Mouse (Mus musculus) adrenal gland, adult 8-10 months (tissue): ENCODE measurements around the gene Atp7a. TPM values are rescaled to one million over a fixed set of nuclear protein-coding genes. Genes with fewer than 3 reads are reported as not detected.
"Not testable (repeated sequence)": the region's sequence is repeated elsewhere in the genome, so short reads cannot be mapped to it uniquely, and the experiment has no call there.

Experiments used
- DNase-seq: peaks from one replicate; pipeline ENCODE4 v3.0.0; 2022
- total RNA-seq, 4 experiments: library from RNA; stranded (reverse); gene quantifications; 2 replicates each; pipeline ENCODE4 v1.2.4; 2022

The Atp7a gene
- 10 to 100 TPM; 38.9 to 47.4 (median 44.8) TPM for total RNA-seq

- DNase-seq: peak; percentile 87
Measured at GRCm38 (mm10) chrX:106026418-106027342, at the start of gene Atp7a. Gene Atp7a (plus strand): TSS chrX:106027276.

- no peak for DNase-seq
Measured at GRCm38 (mm10) chrX:106001605-106002004, 25.5 kb upstream of the Atp7a start.

- no peak for DNase-seq
Measured at GRCm38 (mm10) chrX:106010762-106011161, 16.3 kb upstream of the Atp7a start.

- DNase-seq: peak; percentile 86
Measured at GRCm38 (mm10) chrX:106011465-106012159, 15.5 kb upstream of the Atp7a start, which contains the start of gene Magt1. Gene Magt1 (minus strand): TSS chrX:106011906.

GRCm38 (mm10) chrX:106012559-106012958 lies 14.5 kb upstream of the Atp7a start:
- no peak for DNase-seq

- DNase-seq: no peak
Measured at GRCm38 (mm10) chrX:106013217-106013616, 13.9 kb upstream of the Atp7a start.

GRCm38 (mm10) chrX:106014741-106015377 lies 12.2 kb upstream of the Atp7a start:
- DNase-seq: not testable (repeated sequence)

- peak; percentile 48 for DNase-seq
Measured at GRCm38 (mm10) chrX:106015571-106016322, 11.3 kb upstream of the Atp7a start, which contains the start of gene Cox7b. Gene Cox7b (plus strand): TSS chrX:106015700.

- no peak for DNase-seq
Measured at GRCm38 (mm10) chrX:106017102-106017501, 10.0 kb upstream of the Atp7a start.

- DNase-seq: no peak
Measured at GRCm38 (mm10) chrX:106017516-106017915, 9.6 kb upstream of the Atp7a start.

GRCm38 (mm10) chrX:106027343-106027674 lies 233 bp downstream of the Atp7a start:
- no peak for DNase-seq

- no peak for DNase-seq
Measured at GRCm38 (mm10) chrX:106030176-106030575, 3.1 kb downstream of the Atp7a start.

GRCm38 (mm10) chrX:106031124-106031523 lies 4.0 kb downstream of the Atp7a start:
- DNase-seq: no peak

- DNase-seq: no peak
Measured at GRCm38 (mm10) chrX:106035727-106036126, 8.7 kb downstream of the Atp7a start.

- DNase-seq: no peak
Measured at GRCm38 (mm10) chrX:106037185-106037752, 10.2 kb downstream of the Atp7a start.

- DNase-seq: no peak
Measured at GRCm38 (mm10) chrX:106043863-106044617, 17.0 kb downstream of the Atp7a start.

GRCm38 (mm10) chrX:106045455-106045854 lies 18.4 kb downstream of the Atp7a start:
- no peak for DNase-seq

- no peak for DNase-seq
Measured at GRCm38 (mm10) chrX:106045928-106046327, 18.9 kb downstream of the Atp7a start.

GRCm38 (mm10) chrX:106048191-106048590 lies 21.1 kb downstream of the Atp7a start:
- no peak for DNase-seq

- DNase-seq: not testable (repeated sequence)
Measured at GRCm38 (mm10) chrX:106077858-106078257, 50.8 kb downstream of the Atp7a start.
